11 mouse cellular contexts compared by ENCODE assay signal in the genomic region with DNA sequence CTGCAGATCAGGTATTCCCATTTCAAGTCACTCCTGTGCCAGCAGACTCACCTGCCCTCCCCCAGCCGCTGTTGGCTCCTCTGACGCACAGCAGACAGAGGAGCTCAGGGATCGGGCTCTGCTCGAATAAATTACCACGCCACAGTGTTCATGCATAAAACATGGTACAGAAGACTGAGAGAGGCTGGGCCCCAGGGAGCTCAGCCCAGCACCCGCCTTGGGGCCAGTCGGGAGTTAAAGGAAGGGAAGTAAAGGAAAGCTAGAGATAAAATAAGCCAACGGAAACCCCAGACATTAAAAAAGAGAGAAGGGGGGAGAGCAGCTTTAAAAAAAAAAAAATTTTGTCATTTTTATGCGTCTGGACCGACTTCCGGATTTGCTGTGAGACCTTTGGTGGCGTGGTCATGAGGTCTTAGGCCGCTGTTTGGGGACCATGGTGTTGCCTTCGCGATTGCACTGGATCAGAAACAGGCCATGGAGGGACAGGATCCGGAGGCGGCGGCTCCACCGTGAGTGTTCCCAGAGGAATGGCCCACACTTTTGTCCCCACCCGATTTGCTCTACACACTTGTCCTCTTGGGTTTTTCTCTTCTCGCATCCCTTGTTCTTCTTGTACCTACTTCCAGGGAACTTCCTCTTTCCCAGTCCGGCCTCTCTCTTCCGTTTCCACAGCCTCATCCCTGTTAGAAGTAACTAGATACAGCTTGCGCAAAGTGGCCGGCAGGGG.
DNase-seq lines count a peak whose midpoint lies in the region; ATAC-seq and TF ChIP-seq lines count a peak whose summit lies in the region.
"Had no signal": no experiment of that assay in that cellular context is flagged by ENCODE, and none has a peak within 500 bp of the region (broad histone marks: within the 10 kb centered on the region; RNA-seq: fewer than 3 reads in every experiment).

No protein-coding gene starts in this region.

- no peak for TF ChIP-seq EP300 in stomach, postnatal 0 days (optimal IDR thresholded peaks at IDR 0.05)

- DNase-seq in midbrain, embryonic 11.5 days (ENCODE audit: low spot score, missing footprints), result peak; percentile 82
- no peak for DNase-seq in midbrain, embryonic 10.5 days (ENCODE audit: low spot score)
- DNase-seq in spleen, postnatal 4 days (ENCODE audit: low spot score in 2 of 2), result peak; percentile 31 to 77
- DNase-seq in adrenal gland, postnatal 4 days (ENCODE audit: low spot score in 2 of 2), result no peak
- no peak for DNase-seq in lung, postnatal 36 days
- DNase-seq in stomach, postnatal 0 days (ENCODE audit: low spot score), result no peak

- H3K27ac ChIP-seq in midbrain, embryonic 11.5 days (ENCODE audit: low read depth, low read length), result no peak overlapping the region
- no peak overlapping the region for H3K27ac ChIP-seq in midbrain, embryonic 10.5 days (replicated peaks)
- H3K27ac ChIP-seq in liver, embryonic 15.5 days (replicated peaks), result peak overlapping the region; percentile 43
- H3K27ac ChIP-seq in stomach, postnatal 0 days (replicated peaks), result no peak overlapping the region
- H3K27ac ChIP-seq: embryonic facial prominence, embryonic 12.5 days; heart, embryonic 15.5 days; limb, embryonic 15.5 days had no signal

- H3K4me1 ChIP-seq in midbrain, embryonic 11.5 days (ENCODE audit: control insufficient read depth, insufficient read depth, low read length), result no peaks in the 10 kb centered on the region
- H3K4me1 ChIP-seq in midbrain, embryonic 10.5 days, result peaks cover 7% of the 10 kb centered on the region
- H3K4me1 ChIP-seq in erythroblast, embryonic 14.5 days (ENCODE audit: control insufficient read depth), result peaks cover 62% of the 10 kb centered on the region
- peaks cover 54% of the 10 kb centered on the region for H3K4me1 ChIP-seq in liver, embryonic 15.5 days (replicated peaks)
- H3K4me1 ChIP-seq in stomach, postnatal 0 days (replicated peaks; ENCODE audit: control insufficient read depth, insufficient read depth), result no peaks in the 10 kb centered on the region
- H3K4me1 ChIP-seq: limb, embryonic 15.5 days had no signal

- H3K36me3 ChIP-seq in midbrain, embryonic 11.5 days (ENCODE audit: control insufficient read depth, insufficient read depth, low read length), result no peaks in the 10 kb centered on the region
- no peaks in the 10 kb centered on the region for H3K36me3 ChIP-seq in midbrain, embryonic 10.5 days
- H3K36me3 ChIP-seq in erythroblast, embryonic 14.5 days (ENCODE audit: control insufficient read depth), result no peaks in the 10 kb centered on the region
- no peaks in the 10 kb centered on the region for H3K36me3 ChIP-seq in liver, embryonic 15.5 days (replicated peaks)
- no peaks in the 10 kb centered on the region for H3K36me3 ChIP-seq in stomach, postnatal 0 days (ENCODE audit: control insufficient read depth, insufficient read depth, low read length)
- H3K36me3 ChIP-seq: embryonic facial prominence, embryonic 12.5 days; heart, embryonic 15.5 days; limb, embryonic 15.5 days had no signal

- H3K9ac ChIP-seq in midbrain, embryonic 11.5 days (ENCODE audit: low read length), result no peak overlapping the region
- H3K9ac ChIP-seq in liver, embryonic 15.5 days, result peak overlapping the region; percentile 28
- no peak overlapping the region for H3K9ac ChIP-seq in stomach, postnatal 0 days (ENCODE audit: low read length)
- H3K9ac ChIP-seq: embryonic facial prominence, embryonic 12.5 days; heart, embryonic 15.5 days; limb, embryonic 15.5 days had no signal

- no peaks in the 10 kb centered on the region for H3K9me3 ChIP-seq in midbrain, embryonic 11.5 days (ENCODE audit: control insufficient read depth, low read length)
- H3K9me3 ChIP-seq in midbrain, embryonic 10.5 days (replicated peaks), result no peaks in the 10 kb centered on the region
- no peaks in the 10 kb centered on the region for H3K9me3 ChIP-seq in erythroblast, embryonic 14.5 days (ENCODE audit: control insufficient read depth, low read length)
- H3K9me3 ChIP-seq in liver, embryonic 15.5 days (replicated peaks), result no peaks in the 10 kb centered on the region
- no peaks in the 10 kb centered on the region for H3K9me3 ChIP-seq in stomach, postnatal 0 days (ENCODE audit: control insufficient read depth, low read length)
- H3K9me3 ChIP-seq: embryonic facial prominence, embryonic 12.5 days; heart, embryonic 15.5 days; limb, embryonic 15.5 days had no signal

- 69% methylated on average over 25 of the region's 25 CpGs for WGBS in midbrain, embryonic 11.5 days
- WGBS in midbrain, embryonic 10.5 days, result 78% methylated on average over 25 of the region's 25 CpGs
- 16% methylated on average over 25 of the region's 25 CpGs for WGBS in liver, embryonic 15.5 days (ENCODE audit: insufficient replicate concordance)
- 81% methylated on average over 25 of the region's 25 CpGs for WGBS in stomach, postnatal 0 days

- TF ChIP-seq CTCF in stomach, postnatal 0 days (IDR thresholded peaks at IDR 0.05; ENCODE audit: low read depth), result no peak

- peak; percentile 83 for ATAC-seq in midbrain, embryonic 11.5 days (ENCODE audit: low FRiP score)
- no peak for ATAC-seq in liver, embryonic 15.5 days (ENCODE audit: insufficient read depth)
- ATAC-seq in stomach, postnatal 0 days (ENCODE audit: low FRiP score, low TSS enrichment), result no peak

- no peak overlapping the region for H3K4me2 ChIP-seq in midbrain, embryonic 11.5 days
- peak overlapping the region; percentile 66 for H3K4me2 ChIP-seq in liver, embryonic 15.5 days
- H3K4me2 ChIP-seq in stomach, postnatal 0 days (replicated peaks; ENCODE audit: low read depth), result no peak overlapping the region
- H3K4me2 ChIP-seq: embryonic facial prominence, embryonic 12.5 days; heart, embryonic 15.5 days; limb, embryonic 15.5 days had no signal

- no peaks in the 10 kb centered on the region for H3K27me3 ChIP-seq in midbrain, embryonic 11.5 days (ENCODE audit: control insufficient read depth, insufficient read depth, low read length)
- H3K27me3 ChIP-seq in midbrain, embryonic 10.5 days (ENCODE audit: low read depth, poor library complexity, severe bottlenecking), result no peaks in the 10 kb centered on the region
- no peaks in the 10 kb centered on the region for H3K27me3 ChIP-seq in erythroblast, embryonic 14.5 days (ENCODE audit: control insufficient read depth)
- no peaks in the 10 kb centered on the region for H3K27me3 ChIP-seq in liver, embryonic 15.5 days
- H3K27me3 ChIP-seq in stomach, postnatal 0 days (ENCODE audit: control insufficient read depth, insufficient read depth, low read length), result no peaks in the 10 kb centered on the region
- H3K27me3 ChIP-seq: embryonic facial prominence, embryonic 12.5 days; heart, embryonic 15.5 days; limb, embryonic 15.5 days had no signal

- H3K4me3 ChIP-seq in midbrain, embryonic 11.5 days (ENCODE audit: low read depth, low read length), result no peak overlapping the region
- H3K4me3 ChIP-seq in midbrain, embryonic 10.5 days, result no peak overlapping the region
- peak overlapping the region; percentile 60 for H3K4me3 ChIP-seq in erythroblast, embryonic 14.5 days (replicated peaks)
- H3K4me3 ChIP-seq in liver, embryonic 15.5 days (replicated peaks), result peak overlapping the region; percentile 42
- no peak overlapping the region for H3K4me3 ChIP-seq in stomach, postnatal 0 days (ENCODE audit: low read depth, low read length)
- H3K4me3 ChIP-seq: embryonic facial prominence, embryonic 12.5 days; heart, embryonic 15.5 days; limb, embryonic 15.5 days had no signal

Comparison
In these comparisons a context has a peak if more than half of its experiments do, and no peak if none do; other contexts are left out.
1. DNase-seq: peak in midbrain, embryonic 11.5 days (single experiment) and spleen, postnatal 4 days (2 of 2); none in midbrain, embryonic 10.5 days (single experiment), adrenal gland, postnatal 4 days (0 of 2), lung, postnatal 36 days (single experiment) and stomach, postnatal 0 days (single experiment).
2. H3K4me3 ChIP-seq: peak in erythroblast, embryonic 14.5 days (single experiment) and liver, embryonic 15.5 days (single experiment); none in midbrain, embryonic 11.5 days (single experiment), midbrain, embryonic 10.5 days (single experiment) and stomach, postnatal 0 days (single experiment).